Mouse (Mus musculus) liver, embryonic 15.5 days (tissue): ENCODE results near the gene Srarp. TPM values are rescaled to one million over a fixed set of nuclear protein-coding genes. Genes with fewer than 3 reads are reported as not detected.

Experiments used
- ATAC-seq: fragments of 200-750 bp; cut with Nextera tagmentation; 2 replicates; pipeline ENCODE4 v1.8.0; 2017; ENCODE audit warnings: moderate number of reproducible peaks, mild to moderate bottlenecking, moderate library complexity; ENCODE audit not compliant: insufficient read depth
- H3K27ac ChIP-seq: fragments of 300-500 bp; sonication (generic); replicated peaks from 2 replicates; pipeline ENCODE4 v1.5.1; 2015; ENCODE audit warnings: mild to moderate bottlenecking, inconsistent platforms
- H3K27me3 ChIP-seq: fragments of 300-500 bp; sonication (generic); 2 replicates; pipeline ENCODE4 v1.6.1; 2015; ENCODE audit warnings: mild to moderate bottlenecking, inconsistent platforms
- H3K36me3 ChIP-seq: fragments of 300-500 bp; sonication (generic); replicated peaks from 2 replicates; pipeline ENCODE4 v1.6.1; 2015; ENCODE audit warnings: moderate library complexity, mild to moderate bottlenecking, inconsistent platforms
- H3K4me1 ChIP-seq: fragments of 300-500 bp; sonication (generic); replicated peaks from 2 replicates; pipeline ENCODE4 v1.6.1; 2015; ENCODE audit warnings: inconsistent platforms
- H3K4me2 ChIP-seq: fragments of 300-500 bp; sonication (generic); 2 replicates; pipeline ENCODE4 v1.6.1; 2015; ENCODE audit warnings: moderate library complexity, mild to moderate bottlenecking, inconsistent platforms
- H3K4me3 ChIP-seq: fragments of 300-500 bp; sonication (generic); replicated peaks from 2 replicates; pipeline ENCODE4 v1.5.1; 2015; ENCODE audit warnings: mild to moderate bottlenecking, inconsistent platforms
- H3K9ac ChIP-seq: fragments of 300-500 bp; sonication (generic); 2 replicates; pipeline ENCODE4 v1.6.1; 2015; ENCODE audit warnings: moderate library complexity, mild to moderate bottlenecking, inconsistent platforms
- H3K9me3 ChIP-seq: fragments of 300-500 bp; sonication (generic); replicated peaks from 2 replicates; pipeline ENCODE4 v1.6.1; 2016; ENCODE audit warnings: inconsistent platforms
- WGBS: fragments of 180-500 bp; shearing (Covaris S2); methylation state at CpG from one replicate; pipeline ENCODE4 v1.1.7; 2015; ENCODE audit warnings: mixed read lengths; ENCODE audit not compliant: insufficient replicate concordance; 5-methylcytosine and 5-hydroxymethylcytosine counted together
- polyA plus RNA-seq: library from polyadenylated mRNA; unstranded; fragments of >200 nt; fragmentation: Nextera tagmentation; extraction: Ambion mirVana; gene quantifications from 2 replicates; pipeline ENCODE4 v1.2.1, GENCODE M21; 2015

Gene Srarp
- polyA plus RNA-seq, 1 experiment from 2014 or later, result not detected

DNA sequence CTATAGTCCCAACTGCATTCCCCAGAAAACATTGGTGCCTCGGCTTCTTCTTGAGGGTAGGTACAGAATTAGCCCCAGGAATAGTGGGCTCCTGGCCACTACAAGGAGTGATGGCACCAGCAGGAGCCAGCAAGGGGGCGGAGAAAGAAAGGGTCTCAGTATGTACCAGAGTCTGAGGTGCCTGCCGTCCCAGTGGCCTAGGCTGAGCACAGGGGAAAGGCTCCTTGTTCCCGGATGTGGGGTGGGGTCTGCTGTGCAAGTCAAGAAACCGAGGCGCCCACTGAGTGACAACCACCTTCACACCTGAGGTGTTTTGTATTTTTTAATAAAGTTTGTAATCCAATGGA lies 31.6 kb upstream of the Srarp start:
- Histone ChIP-seq H3K36me3 (peaks cover 92% of the 10 kb centered on the region), H3K27me3 (no peaks in the 10 kb centered on the region), H3K9me3 (no peaks in the 10 kb centered on the region), H3K4me2 (no peak overlapping the region), H3K27ac (no peak overlapping the region), H3K4me3 (no peak overlapping the region), H3K4me1 (no peaks in the 10 kb centered on the region), H3K9ac (no peak overlapping the region)
- no peak for ATAC-seq
- 72% methylated on average over 6 of the region's 6 CpGs for WGBS

DNA sequence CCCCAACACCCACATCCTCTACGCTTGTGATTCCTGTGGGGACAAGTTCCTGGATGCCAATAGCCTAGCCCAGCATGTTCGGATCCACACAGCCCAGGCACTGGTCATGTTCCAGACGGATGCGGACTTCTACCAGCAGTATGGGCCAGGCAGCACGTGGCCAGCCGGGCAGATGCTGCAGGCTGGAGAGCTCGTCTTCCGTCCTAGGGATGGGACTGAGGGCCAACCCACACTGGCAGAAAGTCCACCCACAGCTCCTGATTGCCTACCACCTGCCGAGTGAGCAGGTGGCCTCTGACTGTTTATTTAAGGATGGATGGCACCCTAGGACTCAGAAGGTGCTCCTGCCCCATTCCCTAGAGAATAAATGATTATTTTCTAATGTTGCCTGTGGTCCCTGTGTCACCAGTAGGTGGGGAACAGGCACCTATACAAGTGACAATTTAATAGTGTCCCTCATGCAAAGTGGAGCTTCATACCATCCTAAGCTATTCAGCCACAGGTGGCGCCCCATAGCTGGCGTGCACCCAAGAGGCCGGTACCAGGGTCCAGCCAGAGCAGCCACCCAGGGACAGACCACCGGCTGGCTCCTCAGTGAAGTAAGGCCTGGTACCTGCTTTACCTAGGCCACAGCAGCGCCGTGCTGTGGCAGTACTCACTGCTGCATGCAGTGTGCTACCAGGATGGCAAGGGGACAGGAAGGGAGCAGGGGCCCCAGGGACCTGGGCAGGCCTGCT lies 31.1 kb upstream of the Srarp start:
- H3K9me3 ChIP-seq, result no peaks in the 10 kb centered on the region

DNA sequence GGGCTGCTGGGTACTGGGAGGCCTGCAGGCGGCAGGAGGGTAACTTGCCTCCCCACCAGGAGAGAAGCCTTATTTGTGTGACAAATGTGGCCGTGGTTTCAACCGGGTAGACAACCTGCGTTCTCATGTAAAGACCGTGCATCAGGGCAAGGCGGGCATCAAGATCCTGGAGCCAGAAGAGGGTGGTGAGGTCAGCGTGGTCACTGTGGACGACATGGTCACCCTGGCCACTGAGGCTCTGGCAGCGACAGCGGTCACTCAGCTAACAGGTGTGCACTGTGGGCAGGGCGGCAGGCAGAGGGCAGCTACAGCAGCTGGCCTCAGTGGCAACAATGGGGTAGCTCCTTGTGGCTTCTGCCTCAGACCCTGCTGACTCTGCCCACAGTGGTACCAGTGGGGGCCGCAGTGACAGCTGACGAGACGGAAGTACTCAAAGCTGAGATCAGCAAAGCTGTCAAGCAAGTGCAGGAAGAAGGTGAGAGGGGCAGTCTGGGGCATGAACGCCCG lies 30.4 kb upstream of the Srarp start:
- no peak for ATAC-seq
- Histone ChIP-seq H3K9me3 (no peaks in the 10 kb centered on the region), H3K4me2 (no peak overlapping the region), H3K36me3 (peaks cover 84% of the 10 kb centered on the region), H3K27ac (no peak overlapping the region), H3K9ac (no peak overlapping the region), H3K4me3 (no peak overlapping the region), H3K4me1 (no peaks in the 10 kb centered on the region), H3K27me3 (no peaks in the 10 kb centered on the region)
- WGBS, result 81% methylated on average over 16 of the region's 16 CpGs

More for the DNA sequence above, 31.1 kb upstream of the Srarp start:
- Histone ChIP-seq H3K4me3 (no peak overlapping the region), H3K27me3 (no peaks in the 10 kb centered on the region), H3K27ac (no peak overlapping the region), H3K4me2 (no peak overlapping the region), H3K9ac (no peak overlapping the region), H3K36me3 (peaks cover 91% of the 10 kb centered on the region), H3K4me1 (no peaks in the 10 kb centered on the region)
- 84% methylated on average over 15 of the region's 15 CpGs for WGBS
- ATAC-seq, result no peak

DNA sequence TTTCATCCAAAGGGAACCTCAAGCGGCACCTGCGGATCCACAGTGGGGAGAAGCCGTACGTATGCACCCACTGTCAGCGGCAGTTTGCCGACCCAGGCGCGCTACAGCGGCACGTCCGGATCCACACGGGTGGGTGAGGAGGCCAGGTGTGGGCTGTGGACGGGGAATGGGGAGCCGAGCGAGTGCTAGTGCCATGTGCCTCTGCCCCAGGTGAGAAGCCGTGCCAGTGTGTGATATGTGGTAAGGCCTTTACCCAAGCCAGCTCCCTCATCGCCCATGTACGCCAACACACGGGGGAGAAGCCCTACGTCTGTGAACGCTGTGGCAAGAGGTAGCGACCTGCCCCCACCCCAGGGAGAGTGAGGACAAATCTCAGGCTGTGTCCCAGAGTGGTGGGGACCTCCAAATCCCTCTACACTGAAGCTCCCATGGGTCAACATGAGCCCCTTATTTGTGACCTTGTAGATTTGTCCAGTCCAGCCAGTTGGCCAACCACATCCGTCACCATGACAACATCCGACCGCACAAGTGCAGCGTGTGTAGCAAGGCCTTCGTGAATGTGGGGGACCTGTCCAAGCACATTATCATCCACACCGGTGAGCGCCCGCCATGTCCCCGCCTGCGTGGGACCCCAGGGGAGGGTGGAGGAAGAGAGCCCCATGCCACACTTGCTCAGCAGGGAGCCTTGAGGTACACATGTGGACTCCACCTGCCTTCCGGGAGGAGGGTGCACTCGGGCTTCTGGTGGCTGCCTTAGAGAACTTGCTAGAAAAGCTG lies 29.8 kb upstream of the Srarp start:
- H3K4me3 ChIP-seq, result no peak overlapping the region
- 0 out of 2 replicates have a peak, but pooled peaks cover 5% of the 10 kb centered on the region for H3K4me1 ChIP-seq
- peaks cover 78% of the 10 kb centered on the region for H3K36me3 ChIP-seq
- no peak for ATAC-seq
- H3K27ac ChIP-seq, result no peak overlapping the region
- H3K4me2 ChIP-seq, result no peak overlapping the region
- 88% methylated on average over 34 of the region's 34 CpGs for WGBS
- no peak overlapping the region for H3K9ac ChIP-seq
- no peaks in the 10 kb centered on the region for H3K27me3 ChIP-seq
- H3K9me3 ChIP-seq, result no peaks in the 10 kb centered on the region

DNA sequence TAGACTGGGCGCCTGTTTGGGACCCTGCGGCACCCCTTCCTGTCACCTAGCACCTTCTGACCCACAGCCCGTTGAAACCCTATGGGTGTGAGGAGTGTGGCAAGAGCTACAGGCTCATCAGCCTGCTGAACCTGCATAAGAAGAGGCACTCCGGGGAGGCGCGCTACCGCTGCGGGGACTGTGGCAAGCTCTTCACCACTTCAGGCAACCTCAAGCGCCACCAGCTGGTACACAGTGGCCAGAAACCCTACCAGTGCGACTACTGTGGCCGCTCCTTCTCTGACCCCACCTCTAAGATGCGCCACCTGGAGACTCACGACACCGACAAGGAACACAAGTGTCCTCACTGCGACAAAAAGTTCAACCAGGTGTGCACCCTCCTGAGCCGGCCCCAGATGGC lies 28.8 kb upstream of the Srarp start:
- Histone ChIP-seq H3K36me3 (peaks cover 71% of the 10 kb centered on the region), H3K9ac (no peak overlapping the region), H3K4me1 (0 out of 2 replicates have a peak, but pooled peaks cover 5% of the 10 kb centered on the region), H3K27ac (no peak overlapping the region), H3K4me2 (no peak overlapping the region), H3K4me3 (no peak overlapping the region), H3K9me3 (no peaks in the 10 kb centered on the region), H3K27me3 (no peaks in the 10 kb centered on the region)
- WGBS, result 82% methylated on average over 16 of the region's 16 CpGs
- no peak for ATAC-seq

DNA sequence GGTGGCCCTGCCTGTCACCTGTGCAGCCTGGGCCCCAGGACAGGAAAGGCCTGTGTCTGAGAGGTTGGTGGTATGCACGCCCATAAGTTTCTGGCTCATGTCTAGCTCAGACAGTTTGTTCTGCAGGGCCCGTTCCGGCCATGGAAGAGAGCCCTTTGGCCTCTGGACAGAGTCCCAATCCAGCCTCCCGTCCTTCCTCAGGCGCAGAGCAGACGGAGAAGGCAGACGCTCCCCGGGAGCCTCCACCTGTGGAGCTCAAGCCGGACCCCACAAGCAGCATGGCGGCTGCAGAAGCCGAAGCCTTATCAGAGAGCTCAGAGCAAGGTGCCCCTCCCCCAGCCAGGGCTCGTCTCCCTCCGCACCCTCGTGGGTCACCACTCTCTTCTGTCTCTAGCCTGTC lies 27.6 kb upstream of the Srarp start:
- no peak overlapping the region for H3K9ac ChIP-seq
- H3K4me1 ChIP-seq, result peaks cover 10% of the 10 kb centered on the region; the same call in 1 of the 2 replicates
- no peaks in the 10 kb centered on the region for H3K27me3 ChIP-seq
- whole genome bisulfite sequencing, result 77% methylated on average over 14 of the region's 14 CpGs
- H3K36me3 ChIP-seq, result peaks cover 62% of the 10 kb centered on the region
- no peaks in the 10 kb centered on the region for H3K9me3 ChIP-seq
- ATAC-seq, result no peak
- no peak overlapping the region for H3K4me3 ChIP-seq
- no peak overlapping the region for H3K4me2 ChIP-seq
- H3K27ac ChIP-seq, result no peak overlapping the region

DNA sequence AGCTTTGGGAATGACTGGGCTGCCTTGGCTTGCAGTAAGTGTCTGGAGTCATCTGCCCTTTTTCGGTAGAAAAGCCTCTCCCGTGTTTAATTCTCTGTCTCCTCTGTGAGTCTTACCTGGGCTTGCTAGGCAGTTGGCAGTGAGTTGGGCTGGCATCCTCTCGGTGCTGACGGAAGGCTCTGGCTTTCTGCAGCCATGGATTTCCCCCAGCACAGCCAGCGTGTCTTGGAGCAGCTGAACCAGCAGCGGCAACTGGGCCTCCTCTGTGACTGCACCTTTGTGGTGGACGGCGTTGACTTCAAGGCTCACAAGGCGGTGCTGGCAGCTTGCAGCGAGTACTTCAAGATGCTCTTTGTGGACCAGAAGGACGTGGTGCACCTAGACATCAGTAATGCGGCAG lies 25.7 kb upstream of the Srarp start:
- ATAC-seq, result no peak
- Histone ChIP-seq H3K4me3 (no peak overlapping the region), H3K36me3 (peaks cover 44% of the 10 kb centered on the region), H3K27me3 (no peaks in the 10 kb centered on the region), H3K4me2 (no peak overlapping the region), H3K9ac (no peak overlapping the region), H3K4me1 (peaks cover 14% of the 10 kb centered on the region; the same call in 1 of the 2 replicates), H3K27ac (no peak overlapping the region), H3K9me3 (no peaks in the 10 kb centered on the region)
- WGBS, result 86% methylated on average over 12 of the region's 12 CpGs

DNA sequence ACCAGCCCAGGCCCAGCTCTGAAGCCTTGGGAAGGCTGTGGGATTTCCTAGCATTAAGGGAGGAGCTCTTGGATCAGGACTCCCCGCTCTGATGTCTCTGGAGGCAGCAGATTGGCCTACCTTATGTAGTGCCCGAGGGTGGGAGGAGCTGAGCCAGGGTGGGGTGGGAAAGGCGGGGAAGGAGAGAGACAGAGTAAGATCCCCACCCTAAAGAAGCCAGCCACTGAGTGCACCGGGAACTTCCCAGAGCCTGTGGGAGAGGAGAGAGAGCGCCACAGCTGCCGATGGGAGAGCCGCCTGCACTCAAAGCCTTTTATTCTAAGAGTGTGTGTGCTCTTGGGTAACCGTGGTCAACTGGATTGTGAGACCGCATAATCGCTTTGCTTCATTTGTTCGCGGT lies 25.2 kb upstream of the Srarp start:
- no peak overlapping the region for H3K4me2 ChIP-seq
- 71% methylated on average over 12 of the region's 12 CpGs for WGBS
- no peaks in the 10 kb centered on the region for H3K9me3 ChIP-seq
- no peak overlapping the region for H3K4me3 ChIP-seq
- no peak overlapping the region for H3K27ac ChIP-seq
- H3K9ac ChIP-seq, result no peak overlapping the region
- no peaks in the 10 kb centered on the region for H3K27me3 ChIP-seq
- ATAC-seq, result no peak
- peaks cover 14% of the 10 kb centered on the region; the same call in 1 of the 2 replicates for H3K4me1 ChIP-seq
- peaks cover 39% of the 10 kb centered on the region for H3K36me3 ChIP-seq

DNA sequence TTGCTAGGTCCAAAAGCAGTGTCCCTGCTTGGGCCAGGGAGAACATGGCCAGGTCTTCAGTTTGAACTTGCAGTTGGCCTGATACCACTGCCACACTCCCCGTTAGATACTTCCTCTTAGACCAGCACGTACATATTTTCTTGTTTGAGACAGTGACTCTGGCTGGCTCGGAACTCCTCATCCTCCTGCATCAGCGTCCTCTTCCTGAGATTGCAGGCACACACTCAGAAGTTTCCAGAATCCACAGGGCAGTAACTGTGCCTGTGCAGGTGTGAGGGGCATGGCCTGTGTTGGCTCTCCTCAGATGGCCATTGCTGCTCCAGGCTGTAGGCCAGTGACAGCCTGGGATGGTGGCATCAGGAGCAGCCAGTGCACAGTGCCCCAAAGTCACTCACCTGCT lies 24.6 kb upstream of the Srarp start:
- Histone ChIP-seq H3K36me3 (peaks cover 33% of the 10 kb centered on the region), H3K4me1 (peaks cover 18% of the 10 kb centered on the region), H3K27ac (no peak overlapping the region), H3K4me3 (no peak overlapping the region), H3K4me2 (no peak overlapping the region), H3K9ac (no peak overlapping the region), H3K9me3 (no peaks in the 10 kb centered on the region), H3K27me3 (no peaks in the 10 kb centered on the region)
- 45% methylated on average over 4 of the region's 4 CpGs for WGBS
- no peak for ATAC-seq

DNA sequence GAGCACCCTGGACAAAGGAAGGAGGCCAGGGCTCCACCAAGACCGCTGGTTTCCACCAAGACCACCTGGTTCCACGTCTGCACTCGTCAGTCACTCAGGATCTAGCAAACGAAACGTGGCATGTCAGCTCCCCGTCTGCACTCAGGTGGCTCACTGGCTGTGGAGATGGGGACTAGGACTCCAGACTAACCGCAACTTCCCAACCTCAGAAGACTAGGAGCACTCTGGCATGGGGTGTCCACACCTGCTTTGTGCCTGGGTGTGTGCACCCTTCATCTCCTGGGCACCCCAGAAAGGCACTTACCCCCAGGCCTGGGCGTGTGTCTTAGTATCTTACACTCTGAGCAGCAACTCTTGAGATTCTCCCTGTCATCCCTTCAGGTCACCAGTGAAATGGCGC lies 23.9 kb upstream of the Srarp start:
- 79% methylated on average over 9 of the region's 9 CpGs for WGBS
- Histone ChIP-seq H3K27ac (no peak overlapping the region), H3K4me2 (no peak overlapping the region), H3K9ac (no peak overlapping the region), H3K27me3 (no peaks in the 10 kb centered on the region), H3K36me3 (peaks cover 26% of the 10 kb centered on the region), H3K4me3 (no peak overlapping the region), H3K9me3 (no peaks in the 10 kb centered on the region), H3K4me1 (peaks cover 22% of the 10 kb centered on the region)
- ATAC-seq, result no peak

DNA sequence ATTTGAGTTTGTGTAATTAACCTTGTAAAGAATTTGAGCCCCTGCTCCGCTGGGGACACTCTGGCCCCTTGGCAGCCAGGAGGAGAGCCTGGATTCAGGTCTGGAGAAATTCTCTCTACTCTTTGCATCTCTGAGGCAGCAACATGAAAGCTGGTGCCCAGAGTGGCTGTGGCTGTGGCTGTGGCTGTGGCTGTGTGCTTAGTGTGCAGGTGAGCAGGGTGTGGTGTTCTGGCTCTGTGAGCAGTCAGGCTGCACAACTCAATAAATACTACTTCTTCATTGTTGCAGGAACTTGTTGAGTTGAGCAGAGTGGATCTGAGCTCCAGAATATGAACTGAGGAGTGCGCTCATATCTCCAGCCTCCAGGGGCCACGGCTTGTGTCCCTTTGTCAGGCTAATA lies 23.0 kb upstream of the Srarp start:
- H3K4me2 ChIP-seq, result no peak overlapping the region
- H3K4me1 ChIP-seq, result peaks cover 28% of the 10 kb centered on the region
- H3K36me3 ChIP-seq, result peaks cover 17% of the 10 kb centered on the region
- H3K4me3 ChIP-seq, result no peak overlapping the region
- no peak overlapping the region for H3K27ac ChIP-seq
- H3K9ac ChIP-seq, result no peak overlapping the region
- no peak for ATAC-seq
- 70% methylated on average over 3 of the region's 3 CpGs for WGBS
- no peaks in the 10 kb centered on the region for H3K27me3 ChIP-seq
- no peaks in the 10 kb centered on the region for H3K9me3 ChIP-seq
